Mouse (Mus musculus): ENCODE data around the gene AC124502.3. TPM values are rescaled to one million over a fixed set of nuclear protein-coding genes. Genes with fewer than 3 reads are reported as not detected.

Gene AC124502.3
- polyA plus RNA-seq, 1 experiment from 2014 or later: not detected

GRCm38 (mm10) chr19:5062041-5062440, 23.4 kb downstream of the AC124502.3 start:
- Histone ChIP-seq H3K27me3 (replicated peaks; ENCODE audit: control insufficient read depth, insufficient read depth, low read length) (peaks cover 3% of the 10 kb centered on the region), H3K27ac (ENCODE audit: low read depth, low read length) (no peak overlapping the region), H3K4me2 (replicated peaks; ENCODE audit: low read depth) (no peak overlapping the region), H3K4me1 (replicated peaks; ENCODE audit: control insufficient read depth, insufficient read depth, low read length) (no peaks in the 10 kb centered on the region), H3K4me3 (ENCODE audit: low read depth, low read length) (no peak overlapping the region), H3K9me3 (ENCODE audit: control insufficient read depth) (no peaks in the 10 kb centered on the region), H3K36me3 (ENCODE audit: control insufficient read depth, insufficient read depth) (no peaks in the 10 kb centered on the region), H3K9ac (ENCODE audit: low read depth, low read length) (no peak overlapping the region)
- WGBS: 83% methylated on average over 5 of the region's 5 CpGs
- no peak for TF ChIP-seq CTCF (IDR thresholded peaks at IDR 0.05; ENCODE audit: low read depth)
- ATAC-seq: no peak

- no peaks in the 10 kb centered on the region for H3K36me3 ChIP-seq (ENCODE audit: control insufficient read depth, insufficient read depth)
- ATAC-seq: no peak
- no peak overlapping the region for H3K4me2 ChIP-seq (replicated peaks; ENCODE audit: low read depth)
- no peak overlapping the region for H3K9ac ChIP-seq (ENCODE audit: low read depth, low read length)
- H3K27me3 ChIP-seq (replicated peaks; ENCODE audit: control insufficient read depth, insufficient read depth, low read length): peaks cover 8% of the 10 kb centered on the region
- 68% methylated on average over 6 of the region's 6 CpGs for WGBS
- TF ChIP-seq CTCF (IDR thresholded peaks at IDR 0.05; ENCODE audit: low read depth): no peak
- no peaks in the 10 kb centered on the region for H3K9me3 ChIP-seq (ENCODE audit: control insufficient read depth)
- H3K4me3 ChIP-seq (ENCODE audit: low read depth, low read length): no peak overlapping the region
- H3K4me1 ChIP-seq (replicated peaks; ENCODE audit: control insufficient read depth, insufficient read depth, low read length): no peaks in the 10 kb centered on the region
- no peak overlapping the region for H3K27ac ChIP-seq (ENCODE audit: low read depth, low read length)
These were observed 23.8 kb downstream of the AC124502.3 start for GRCm38 (mm10) chr19:5062446-5062845.

- Histone ChIP-seq H3K27ac (ENCODE audit: low read depth, low read length) (no peak overlapping the region), H3K27me3 (replicated peaks; ENCODE audit: control insufficient read depth, insufficient read depth, low read length) (peaks cover 29% of the 10 kb centered on the region), H3K9ac (ENCODE audit: low read depth, low read length) (no peak overlapping the region), H3K4me1 (replicated peaks; ENCODE audit: control insufficient read depth, insufficient read depth, low read length) (no peaks in the 10 kb centered on the region), H3K36me3 (ENCODE audit: control insufficient read depth, insufficient read depth) (no peaks in the 10 kb centered on the region), H3K9me3 (ENCODE audit: control insufficient read depth) (no peaks in the 10 kb centered on the region), H3K4me2 (replicated peaks; ENCODE audit: low read depth) (no peak overlapping the region), H3K4me3 (ENCODE audit: low read depth, low read length) (no peak overlapping the region)
- no peak for TF ChIP-seq CTCF (IDR thresholded peaks at IDR 0.05; ENCODE audit: low read depth)
- no peak for ATAC-seq
- WGBS: 38% methylated on average over 7 of the region's 7 CpGs
These were observed 26.4 kb downstream of the AC124502.3 start for GRCm38 (mm10) chr19:5065104-5065503.

DNA sequence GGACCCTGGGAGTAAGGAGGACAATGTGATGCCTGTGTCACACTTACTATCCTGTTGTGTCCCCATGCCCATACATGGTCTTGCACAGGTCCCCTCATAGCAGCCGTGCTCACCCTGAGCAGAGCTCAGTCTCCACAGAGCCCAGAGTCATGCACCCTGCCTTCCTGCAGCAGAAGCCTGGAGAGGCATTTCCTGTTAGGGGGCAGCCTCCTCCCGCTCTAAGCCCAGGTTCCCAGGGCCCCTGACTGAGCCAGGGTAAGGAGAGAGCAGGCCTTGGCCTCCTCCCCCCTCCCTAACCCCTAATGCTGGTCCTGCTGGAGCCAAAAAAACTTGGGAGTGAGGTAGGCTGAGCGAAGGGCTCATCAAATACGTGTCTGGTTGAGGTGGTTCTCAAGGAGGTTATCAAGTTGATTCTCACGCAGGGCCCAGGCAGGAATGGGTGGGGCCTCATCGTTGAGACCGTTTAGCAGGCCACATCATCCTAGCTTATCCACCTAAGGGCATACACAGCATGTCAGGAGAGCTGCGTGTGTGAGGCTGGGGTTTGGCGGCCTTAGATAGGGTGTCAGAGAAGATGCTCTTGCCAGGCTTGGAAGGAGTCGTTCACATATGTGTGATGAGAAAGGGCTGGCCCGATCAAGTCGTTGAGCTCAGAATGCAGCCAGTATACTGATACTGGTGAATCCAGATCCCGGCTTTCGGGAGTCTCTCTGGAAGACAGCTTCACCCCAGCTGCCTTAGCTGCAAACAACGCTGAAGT, 28.5 kb downstream of the AC124502.3 start:
- 8% methylated on average over 15 of the region's 15 CpGs for WGBS
- H3K27ac ChIP-seq (ENCODE audit: low read depth, low read length): peak overlapping the region; percentile 52; the same call in 1 of the 2 replicates
- peaks cover 33% of the 10 kb centered on the region for H3K27me3 ChIP-seq (replicated peaks; ENCODE audit: control insufficient read depth, insufficient read depth, low read length)
- H3K36me3 ChIP-seq (ENCODE audit: control insufficient read depth, insufficient read depth): no peaks in the 10 kb centered on the region
- H3K4me2 ChIP-seq (replicated peaks; ENCODE audit: low read depth): peak overlapping the region; percentile 67
- H3K4me3 ChIP-seq (ENCODE audit: low read depth, low read length): peak overlapping the region; percentile 50; the same call in 1 of the 2 replicates
- no peaks in the 10 kb centered on the region for H3K4me1 ChIP-seq (replicated peaks; ENCODE audit: control insufficient read depth, insufficient read depth, low read length)
- H3K9me3 ChIP-seq (ENCODE audit: control insufficient read depth): no peaks in the 10 kb centered on the region
- no peak for TF ChIP-seq CTCF (IDR thresholded peaks at IDR 0.05; ENCODE audit: low read depth)
- no peak for ATAC-seq
- no peak overlapping the region for H3K9ac ChIP-seq (ENCODE audit: low read depth, low read length)

- H3K27ac ChIP-seq (ENCODE audit: low read depth, low read length): peak within 1 kb of the TSS; percentile 52; the same call in 1 of the 2 replicates
- H3K36me3 ChIP-seq (ENCODE audit: control insufficient read depth, insufficient read depth): no peaks in the 10 kb centered on the region
- peaks cover 33% of the 10 kb centered on the region for H3K27me3 ChIP-seq (replicated peaks; ENCODE audit: control insufficient read depth, insufficient read depth, low read length)
- peak within 1 kb of the TSS; percentile 51 for H3K9ac ChIP-seq (ENCODE audit: low read depth, low read length)
- no peaks in the 10 kb centered on the region for H3K9me3 ChIP-seq (ENCODE audit: control insufficient read depth)
- H3K4me3 ChIP-seq (ENCODE audit: low read depth, low read length): peak within 1 kb of the TSS; percentile 50
- no peaks in the 10 kb centered on the region for H3K4me1 ChIP-seq (replicated peaks; ENCODE audit: control insufficient read depth, insufficient read depth, low read length)
- no peak for TF ChIP-seq CTCF (IDR thresholded peaks at IDR 0.05; ENCODE audit: low read depth)
- H3K4me2 ChIP-seq (replicated peaks; ENCODE audit: low read depth): peak within 1 kb of the TSS; percentile 67
- WGBS: 1% methylated on average over 54 of the region's 56 CpGs
- 0 out of 2 replicates have a peak, but pooled peaks have one; percentile 11 for ATAC-seq
These were observed 29.3 kb downstream of the AC124502.3 start, which contains the start of gene Cd248 for GRCm38 (mm10) chr19:5067867-5068569. Gene Cd248, plus strand, starts transcription at chr19:5068078.

DNA sequence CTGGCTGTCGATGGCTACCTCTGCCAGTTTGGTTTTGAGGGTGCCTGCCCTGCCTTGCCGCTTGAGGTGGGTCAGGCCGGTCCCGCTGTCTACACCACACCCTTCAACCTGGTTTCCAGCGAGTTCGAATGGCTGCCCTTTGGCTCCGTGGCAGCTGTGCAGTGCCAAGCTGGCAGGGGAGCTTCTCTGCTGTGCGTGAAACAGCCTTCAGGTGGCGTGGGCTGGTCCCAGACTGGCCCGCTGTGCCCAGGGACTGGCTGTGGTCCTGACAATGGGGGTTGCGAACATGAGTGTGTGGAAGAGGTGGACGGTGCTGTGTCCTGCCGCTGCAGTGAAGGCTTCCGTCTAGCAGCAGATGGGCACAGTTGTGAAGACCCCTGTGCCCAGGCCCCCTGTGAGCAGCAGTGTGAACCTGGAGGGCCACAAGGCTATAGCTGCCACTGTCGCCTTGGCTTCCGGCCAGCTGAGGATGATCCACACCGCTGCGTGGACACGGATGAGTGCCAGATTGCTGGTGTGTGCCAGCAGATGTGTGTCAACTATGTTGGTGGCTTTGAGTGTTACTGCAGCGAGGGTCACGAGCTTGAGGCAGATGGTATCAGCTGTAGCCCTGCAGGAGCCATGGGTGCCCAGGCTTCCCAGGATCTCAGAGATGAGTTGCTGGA, 30.0 kb downstream of the AC124502.3 start:
- no peak for ATAC-seq

More for the DNA sequence above, 30.0 kb downstream of the AC124502.3 start:
- Histone ChIP-seq H3K4me3 (ENCODE audit: low read depth, low read length) (peak overlapping the region; percentile 50), H3K27me3 (replicated peaks; ENCODE audit: control insufficient read depth, insufficient read depth, low read length) (peaks cover 33% of the 10 kb centered on the region), H3K9ac (ENCODE audit: low read depth, low read length) (peak overlapping the region; percentile 51), H3K4me1 (replicated peaks; ENCODE audit: control insufficient read depth, insufficient read depth, low read length) (no peaks in the 10 kb centered on the region), H3K36me3 (ENCODE audit: control insufficient read depth, insufficient read depth) (no peaks in the 10 kb centered on the region), H3K9me3 (ENCODE audit: control insufficient read depth) (no peaks in the 10 kb centered on the region), H3K4me2 (replicated peaks; ENCODE audit: low read depth) (peak overlapping the region; percentile 67), H3K27ac (ENCODE audit: low read depth, low read length) (no peak overlapping the region)
- 31% methylated on average over 21 of the region's 21 CpGs for WGBS
- TF ChIP-seq CTCF (IDR thresholded peaks at IDR 0.05; ENCODE audit: low read depth): peak; percentile 28; the same call in 1 of the 2 replicates
